8 mouse cellular contexts compared by ENCODE assay signal in genomic region chr5:123068115-123068514, GRCm38 (mm10). TPM values are rescaled to one million over a fixed set of nuclear protein-coding genes. Genes with fewer than 3 reads are reported as not detected.
DNase-seq lines count a peak whose midpoint lies in the region; ATAC-seq and TF ChIP-seq lines count a peak whose summit lies in the region.

Gene Tmem120b, plus strand, starts transcription at chr5:123068415.

- no peaks in the 10 kb centered on the region for H3K9me3 ChIP-seq in forebrain, embryonic 13.5 days (replicated peaks)
- no peaks in the 10 kb centered on the region for H3K9me3 ChIP-seq in forebrain, embryonic 14.5 days (replicated peaks; ENCODE audit: control insufficient read depth, low read length)
- no peaks in the 10 kb centered on the region for H3K9me3 ChIP-seq in hindbrain, embryonic 12.5 days (replicated peaks)
- H3K9me3 ChIP-seq in liver, postnatal 0 days (ENCODE audit: low read length): no peaks in the 10 kb centered on the region

- no peak for TF ChIP-seq EP300 in liver, postnatal 0 days (IDR thresholded peaks at IDR 0.05; ENCODE audit: low read depth)

- H3K27me3 ChIP-seq in forebrain, embryonic 13.5 days: no peaks in the 10 kb centered on the region
- no peaks in the 10 kb centered on the region for H3K27me3 ChIP-seq in forebrain, embryonic 14.5 days (replicated peaks; ENCODE audit: control insufficient read depth, insufficient read depth, low read length)
- H3K27me3 ChIP-seq in thymus, adult 2 months (ENCODE audit: control insufficient read depth, insufficient read depth, low read length): no peaks in the 10 kb centered on the region
- H3K27me3 ChIP-seq in hindbrain, embryonic 12.5 days: no peaks in the 10 kb centered on the region
- H3K27me3 ChIP-seq in liver, postnatal 0 days (ENCODE audit: insufficient read depth, low read length): no peaks in the 10 kb centered on the region

- no peak for ATAC-seq in forebrain, embryonic 13.5 days
- no peak for ATAC-seq in forebrain, embryonic 14.5 days
- ATAC-seq in hindbrain, embryonic 12.5 days (ENCODE audit: low FRiP score): no peak
- ATAC-seq in liver, postnatal 0 days: no peak

- no peaks in the 10 kb centered on the region for H3K4me1 ChIP-seq in forebrain, embryonic 13.5 days
- no peaks in the 10 kb centered on the region for H3K4me1 ChIP-seq in forebrain, embryonic 14.5 days (ENCODE audit: control insufficient read depth, insufficient read depth, low read length)
- peaks cover 11% of the 10 kb centered on the region for H3K4me1 ChIP-seq in thymus, adult 2 months (replicated peaks; ENCODE audit: control insufficient read depth, insufficient read depth, low read length)
- no peaks in the 10 kb centered on the region for H3K4me1 ChIP-seq in hindbrain, embryonic 12.5 days
- peaks cover 2% of the 10 kb centered on the region; the same call in 1 of the 2 replicates for H3K4me1 ChIP-seq in liver, postnatal 0 days (ENCODE audit: insufficient read depth)

- no peak for TF ChIP-seq CTCF in thymus, adult 2 months (IDR thresholded peaks at IDR 0.05; ENCODE audit: borderline replicate concordance, control insufficient read depth, extremely low read depth, insufficient read depth, low read length, poor library complexity)
- no peak for TF ChIP-seq CTCF in liver, postnatal 0 days (IDR thresholded peaks at IDR 0.05; ENCODE audit: low read depth)

- H3K36me3 ChIP-seq in forebrain, embryonic 13.5 days (ENCODE audit: poor library complexity, severe bottlenecking): no peaks in the 10 kb centered on the region
- H3K36me3 ChIP-seq in forebrain, embryonic 14.5 days (ENCODE audit: control insufficient read depth, insufficient read depth, low read length): no peaks in the 10 kb centered on the region
- H3K36me3 ChIP-seq in thymus, adult 2 months (ENCODE audit: control insufficient read depth, insufficient read depth, low read length): no peaks in the 10 kb centered on the region
- no peaks in the 10 kb centered on the region for H3K36me3 ChIP-seq in hindbrain, embryonic 12.5 days
- H3K36me3 ChIP-seq in liver, postnatal 0 days (replicated peaks; ENCODE audit: insufficient read depth, low read length): no peaks in the 10 kb centered on the region

- no peak for TF ChIP-seq POLR2A in thymus, adult 2 months (IDR thresholded peaks at IDR 0.05; ENCODE audit: control insufficient read depth, extremely low read depth, insufficient read depth, low read length, poor library complexity)

- no peak for DNase-seq in forebrain, embryonic 14.5 days (ENCODE audit: low spot score)
- no peak for DNase-seq in thymus, adult 2 months
- no peak for DNase-seq in thymus, postnatal 10 days (ENCODE audit: low spot score in 2 of 2)
- no peak for DNase-seq in liver, postnatal 0 days
- DNase-seq in urinary bladder, postnatal 25 days (ENCODE audit: low spot score): no peak
- no peak for DNase-seq in cerebellum, postnatal 36 days

- WGBS in forebrain, embryonic 13.5 days: 91% methylated on average over 12 of the region's 12 CpGs
- 89% methylated on average over 12 of the region's 12 CpGs for WGBS in forebrain, embryonic 14.5 days
- 91% methylated on average over 12 of the region's 12 CpGs for WGBS in thymus, adult 2 months
- 92% methylated on average over 12 of the region's 12 CpGs for WGBS in hindbrain, embryonic 12.5 days
- 83% methylated on average over 12 of the region's 12 CpGs for WGBS in liver, postnatal 0 days (ENCODE audit: insufficient replicate concordance)

- H3K4me3 ChIP-seq in forebrain, embryonic 13.5 days: no peak within 1 kb of the TSS
- H3K4me3 ChIP-seq in forebrain, embryonic 14.5 days (ENCODE audit: low read depth, low read length): no peak within 1 kb of the TSS
- H3K4me3 ChIP-seq in thymus, adult 2 months (ENCODE audit: control insufficient read depth, insufficient read depth, low read length): no peak within 1 kb of the TSS
- H3K4me3 ChIP-seq in hindbrain, embryonic 12.5 days: no peak within 1 kb of the TSS
- H3K4me3 ChIP-seq in liver, postnatal 0 days (ENCODE audit: low read depth, low read length): no peak within 1 kb of the TSS

- H3K9ac ChIP-seq in forebrain, embryonic 13.5 days: no peak within 1 kb of the TSS
- no peak within 1 kb of the TSS for H3K9ac ChIP-seq in forebrain, embryonic 14.5 days (ENCODE audit: low read length)
- no peak within 1 kb of the TSS for H3K9ac ChIP-seq in hindbrain, embryonic 12.5 days
- no peak within 1 kb of the TSS for H3K9ac ChIP-seq in liver, postnatal 0 days (replicated peaks)

- H3K27ac ChIP-seq in forebrain, embryonic 13.5 days: no peak within 1 kb of the TSS
- no peak within 1 kb of the TSS for H3K27ac ChIP-seq in forebrain, embryonic 14.5 days (ENCODE audit: low read depth, low read length)
- H3K27ac ChIP-seq in thymus, adult 2 months (ENCODE audit: control insufficient read depth, insufficient read depth, low read length): no peak within 1 kb of the TSS; the same call in 1 of the 2 replicates
- H3K27ac ChIP-seq in hindbrain, embryonic 12.5 days: no peak within 1 kb of the TSS
- H3K27ac ChIP-seq in liver, postnatal 0 days (ENCODE audit: low read depth): peak within 1 kb of the TSS; percentile 53; the same call in 1 of the 2 replicates

- H3K4me2 ChIP-seq in forebrain, embryonic 13.5 days: no peak within 1 kb of the TSS
- H3K4me2 ChIP-seq in forebrain, embryonic 14.5 days (ENCODE audit: low read length): no peak within 1 kb of the TSS
- no peak within 1 kb of the TSS for H3K4me2 ChIP-seq in hindbrain, embryonic 12.5 days (replicated peaks)
- H3K4me2 ChIP-seq in liver, postnatal 0 days (ENCODE audit: low read depth, low read length): no peak within 1 kb of the TSS

RNA-seq across cellular contexts. Expression of gene Tmem120b, which starts in this region (rescaled TPM):
- 10.9 and 11.0 TPM in 2 replicates for polyA plus RNA-seq in forebrain, embryonic 13.5 days (2015; fragmentation: Nextera tagmentation; extraction: Ambion mirVana)
- 8.1 and 10.6 TPM in 2 replicates for polyA plus RNA-seq in forebrain, embryonic 14.5 days (2014; fragmentation: Nextera tagmentation; extraction: Ambion mirVana)
- 43.6 and 45.7 TPM in 2 replicates for polyA plus RNA-seq in thymus, adult 2 months (2012; rRNA removed)
- 14.3 and 17.8 TPM in 2 replicates for polyA plus RNA-seq in hindbrain, embryonic 12.5 days (2016; fragmentation: Nextera tagmentation; extraction: Ambion mirVana)
- 12.0 and 12.8 TPM in 2 replicates for polyA plus RNA-seq in liver, postnatal 0 days (2015; fragmentation: Nextera tagmentation; extraction: Ambion mirVana)
